Mouse (Mus musculus): ENCODE results near the gene Rin1. TPM values are rescaled to one million over a fixed set of nuclear protein-coding genes. Genes with fewer than 3 reads are reported as not detected.
A peak's percentile ranks its signal among the peaks of the same experiment; 100 is the strongest.

Rin1 gene
- polyA plus RNA-seq, 1 experiment from 2014 or later: 4.2 TPM

DNA sequence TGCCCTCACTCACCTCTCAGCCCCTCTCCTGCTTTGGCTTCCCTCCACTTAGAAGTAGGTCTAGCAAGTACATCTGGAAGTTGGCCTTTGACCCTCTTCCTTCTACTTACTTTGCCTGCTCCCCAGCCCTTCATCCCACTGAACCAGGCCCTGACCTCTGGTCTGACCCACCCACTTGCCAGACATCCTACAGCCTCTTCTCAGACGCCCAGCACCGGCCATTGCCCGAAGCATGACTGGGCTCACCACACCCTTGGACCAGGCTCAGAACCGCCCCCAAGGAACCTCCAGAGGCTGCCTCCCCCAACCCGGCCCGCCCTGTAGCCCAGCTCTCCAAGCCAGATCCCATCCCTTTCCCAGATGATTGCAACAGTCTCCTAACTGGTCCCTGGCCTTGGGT lies 12.2 kb downstream of the Rin1 start:
- Histone ChIP-seq H3K9ac (ENCODE audit: low read length) (no peak overlapping the region), H3K36me3 (ENCODE audit: control insufficient read depth, insufficient read depth, low read length) (no peaks in the 10 kb centered on the region), H3K4me1 (replicated peaks; ENCODE audit: control insufficient read depth, insufficient read depth, low read length) (peaks cover 48% of the 10 kb centered on the region), H3K4me2 (ENCODE audit: low read depth, low read length) (no peak overlapping the region), H3K27me3 (ENCODE audit: control insufficient read depth, insufficient read depth, low read depth, low read length) (no peaks in the 10 kb centered on the region), H3K9me3 (ENCODE audit: control insufficient read depth, low read length) (no peaks in the 10 kb centered on the region), H3K4me3 (ENCODE audit: low read length) (no peak overlapping the region), H3K27ac (ENCODE audit: low read length) (no peak overlapping the region)
- no peak for ATAC-seq (ENCODE audit: low read depth)
- WGBS: 69% methylated on average over 6 of the region's 6 CpGs

DNA sequence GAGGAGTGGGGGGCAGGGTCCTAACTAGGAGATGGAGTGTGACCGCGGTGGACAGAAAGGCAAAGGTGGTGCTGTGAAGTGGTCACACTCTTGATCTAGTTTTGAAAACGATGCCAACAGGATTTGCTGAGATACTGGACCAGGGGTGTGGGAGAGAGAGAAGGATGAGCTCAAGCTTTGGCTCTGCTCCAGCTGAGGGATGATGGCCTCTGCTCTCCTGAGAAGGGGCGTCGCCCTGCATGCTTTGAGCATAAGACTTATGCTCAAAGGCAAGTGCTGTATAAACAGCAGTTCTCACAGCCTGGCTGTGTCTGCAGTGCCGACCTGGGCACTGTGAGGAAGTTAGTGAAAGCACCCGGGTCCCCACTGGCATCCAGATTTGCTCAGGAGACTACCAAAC lies 14.8 kb downstream of the Rin1 start:
- Histone ChIP-seq H3K4me2 (ENCODE audit: low read depth, low read length) (no peak overlapping the region), H3K9me3 (ENCODE audit: control insufficient read depth, low read length) (no peaks in the 10 kb centered on the region), H3K27me3 (ENCODE audit: control insufficient read depth, insufficient read depth, low read depth, low read length) (peaks cover 14% of the 10 kb centered on the region), H3K36me3 (ENCODE audit: control insufficient read depth, insufficient read depth, low read length) (no peaks in the 10 kb centered on the region), H3K9ac (ENCODE audit: low read length) (no peak overlapping the region), H3K27ac (ENCODE audit: low read length) (no peak overlapping the region), H3K4me1 (replicated peaks; ENCODE audit: control insufficient read depth, insufficient read depth, low read length) (peaks cover 34% of the 10 kb centered on the region), H3K4me3 (ENCODE audit: low read length) (no peak overlapping the region)
- WGBS: 31% methylated on average over 7 of the region's 7 CpGs
- ATAC-seq (ENCODE audit: low read depth): no peak

DNA sequence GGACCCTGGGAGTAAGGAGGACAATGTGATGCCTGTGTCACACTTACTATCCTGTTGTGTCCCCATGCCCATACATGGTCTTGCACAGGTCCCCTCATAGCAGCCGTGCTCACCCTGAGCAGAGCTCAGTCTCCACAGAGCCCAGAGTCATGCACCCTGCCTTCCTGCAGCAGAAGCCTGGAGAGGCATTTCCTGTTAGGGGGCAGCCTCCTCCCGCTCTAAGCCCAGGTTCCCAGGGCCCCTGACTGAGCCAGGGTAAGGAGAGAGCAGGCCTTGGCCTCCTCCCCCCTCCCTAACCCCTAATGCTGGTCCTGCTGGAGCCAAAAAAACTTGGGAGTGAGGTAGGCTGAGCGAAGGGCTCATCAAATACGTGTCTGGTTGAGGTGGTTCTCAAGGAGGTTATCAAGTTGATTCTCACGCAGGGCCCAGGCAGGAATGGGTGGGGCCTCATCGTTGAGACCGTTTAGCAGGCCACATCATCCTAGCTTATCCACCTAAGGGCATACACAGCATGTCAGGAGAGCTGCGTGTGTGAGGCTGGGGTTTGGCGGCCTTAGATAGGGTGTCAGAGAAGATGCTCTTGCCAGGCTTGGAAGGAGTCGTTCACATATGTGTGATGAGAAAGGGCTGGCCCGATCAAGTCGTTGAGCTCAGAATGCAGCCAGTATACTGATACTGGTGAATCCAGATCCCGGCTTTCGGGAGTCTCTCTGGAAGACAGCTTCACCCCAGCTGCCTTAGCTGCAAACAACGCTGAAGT lies 16.9 kb downstream of the Rin1 start:
- peak overlapping the region; percentile 62 for H3K4me3 ChIP-seq (ENCODE audit: low read length)
- WGBS: 6% methylated on average over 15 of the region's 15 CpGs
- H3K9me3 ChIP-seq (ENCODE audit: control insufficient read depth, low read length): no peaks in the 10 kb centered on the region
- H3K4me2 ChIP-seq (ENCODE audit: low read depth, low read length): peak overlapping the region; percentile 83
- H3K36me3 ChIP-seq (ENCODE audit: control insufficient read depth, insufficient read depth, low read length): no peaks in the 10 kb centered on the region
- peaks cover 19% of the 10 kb centered on the region for H3K27me3 ChIP-seq (ENCODE audit: control insufficient read depth, insufficient read depth, low read depth, low read length)
- peak; percentile 11 for ATAC-seq (ENCODE audit: low read depth)
- peak overlapping the region; percentile 71 for H3K27ac ChIP-seq (ENCODE audit: low read length)
- H3K9ac ChIP-seq (ENCODE audit: low read length): peak overlapping the region; percentile 37; the same call in 1 of the 2 replicates
- H3K4me1 ChIP-seq (replicated peaks; ENCODE audit: control insufficient read depth, insufficient read depth, low read length): peaks cover 28% of the 10 kb centered on the region

DNA sequence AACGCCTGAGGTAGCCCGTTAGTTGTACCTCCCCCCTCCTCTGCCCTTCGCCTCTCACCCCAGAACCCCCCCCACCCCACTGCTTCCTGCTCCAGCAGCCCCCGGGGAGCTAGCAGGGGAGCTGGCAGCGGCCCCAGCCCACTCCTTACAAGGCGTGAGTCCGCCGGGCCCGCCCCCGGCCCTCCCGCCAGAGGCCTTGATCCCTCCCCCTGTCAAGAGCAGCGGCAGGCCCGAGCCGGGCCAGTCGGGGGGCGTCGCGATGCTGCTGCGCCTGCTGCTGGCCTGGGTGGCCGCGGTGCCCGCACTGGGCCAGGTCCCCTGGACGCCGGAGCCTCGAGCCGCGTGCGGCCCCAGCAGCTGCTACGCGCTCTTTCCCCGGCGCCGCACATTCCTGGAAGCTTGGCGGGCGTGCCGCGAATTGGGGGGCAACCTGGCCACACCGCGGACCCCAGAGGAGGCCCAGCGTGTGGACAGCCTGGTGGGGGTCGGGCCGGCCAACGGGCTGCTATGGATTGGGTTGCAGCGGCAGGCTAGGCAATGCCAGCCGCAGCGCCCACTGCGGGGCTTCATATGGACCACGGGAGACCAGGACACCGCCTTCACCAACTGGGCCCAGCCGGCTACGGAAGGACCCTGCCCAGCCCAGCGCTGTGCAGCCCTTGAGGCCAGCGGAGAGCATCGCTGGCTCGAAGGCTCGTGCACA lies 17.7 kb downstream of the Rin1 start, which contains the start of gene Cd248:
Cd248 (plus strand) TSS at position 212 of the 703 bp plus-strand sequence.
- Histone ChIP-seq H3K4me1 (replicated peaks; ENCODE audit: control insufficient read depth, insufficient read depth, low read length) (peaks cover 28% of the 10 kb centered on the region), H3K27ac (ENCODE audit: low read length) (peak within 1 kb of the TSS; percentile 71), H3K27me3 (ENCODE audit: control insufficient read depth, insufficient read depth, low read depth, low read length) (peaks cover 19% of the 10 kb centered on the region), H3K4me2 (ENCODE audit: low read depth, low read length) (peak within 1 kb of the TSS; percentile 83), H3K36me3 (ENCODE audit: control insufficient read depth, insufficient read depth, low read length) (no peaks in the 10 kb centered on the region), H3K4me3 (ENCODE audit: low read length) (peak within 1 kb of the TSS; percentile 62), H3K9ac (ENCODE audit: low read length) (peak within 1 kb of the TSS; percentile 76), H3K9me3 (ENCODE audit: control insufficient read depth, low read length) (no peaks in the 10 kb centered on the region)
- 1% methylated on average over 55 of the region's 56 CpGs for WGBS
- ATAC-seq (ENCODE audit: low read depth): peak; percentile 82

DNA sequence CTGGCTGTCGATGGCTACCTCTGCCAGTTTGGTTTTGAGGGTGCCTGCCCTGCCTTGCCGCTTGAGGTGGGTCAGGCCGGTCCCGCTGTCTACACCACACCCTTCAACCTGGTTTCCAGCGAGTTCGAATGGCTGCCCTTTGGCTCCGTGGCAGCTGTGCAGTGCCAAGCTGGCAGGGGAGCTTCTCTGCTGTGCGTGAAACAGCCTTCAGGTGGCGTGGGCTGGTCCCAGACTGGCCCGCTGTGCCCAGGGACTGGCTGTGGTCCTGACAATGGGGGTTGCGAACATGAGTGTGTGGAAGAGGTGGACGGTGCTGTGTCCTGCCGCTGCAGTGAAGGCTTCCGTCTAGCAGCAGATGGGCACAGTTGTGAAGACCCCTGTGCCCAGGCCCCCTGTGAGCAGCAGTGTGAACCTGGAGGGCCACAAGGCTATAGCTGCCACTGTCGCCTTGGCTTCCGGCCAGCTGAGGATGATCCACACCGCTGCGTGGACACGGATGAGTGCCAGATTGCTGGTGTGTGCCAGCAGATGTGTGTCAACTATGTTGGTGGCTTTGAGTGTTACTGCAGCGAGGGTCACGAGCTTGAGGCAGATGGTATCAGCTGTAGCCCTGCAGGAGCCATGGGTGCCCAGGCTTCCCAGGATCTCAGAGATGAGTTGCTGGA lies 18.4 kb downstream of the Rin1 start:
- peak overlapping the region; percentile 62 for H3K4me3 ChIP-seq (ENCODE audit: low read length)
- peak overlapping the region; percentile 76 for H3K9ac ChIP-seq (ENCODE audit: low read length)
- ATAC-seq (ENCODE audit: low read depth): no peak
- H3K36me3 ChIP-seq (ENCODE audit: control insufficient read depth, insufficient read depth, low read length): no peaks in the 10 kb centered on the region
- no peaks in the 10 kb centered on the region for H3K9me3 ChIP-seq (ENCODE audit: control insufficient read depth, low read length)
- peaks cover 19% of the 10 kb centered on the region for H3K27me3 ChIP-seq (ENCODE audit: control insufficient read depth, insufficient read depth, low read depth, low read length)
- no peak overlapping the region; the same call in 1 of the 2 replicates for H3K27ac ChIP-seq (ENCODE audit: low read length)
- H3K4me2 ChIP-seq (ENCODE audit: low read depth, low read length): peak overlapping the region; percentile 83
- 23% methylated on average over 21 of the region's 21 CpGs for WGBS
- H3K4me1 ChIP-seq (replicated peaks; ENCODE audit: control insufficient read depth, insufficient read depth, low read length): peaks cover 28% of the 10 kb centered on the region

DNA sequence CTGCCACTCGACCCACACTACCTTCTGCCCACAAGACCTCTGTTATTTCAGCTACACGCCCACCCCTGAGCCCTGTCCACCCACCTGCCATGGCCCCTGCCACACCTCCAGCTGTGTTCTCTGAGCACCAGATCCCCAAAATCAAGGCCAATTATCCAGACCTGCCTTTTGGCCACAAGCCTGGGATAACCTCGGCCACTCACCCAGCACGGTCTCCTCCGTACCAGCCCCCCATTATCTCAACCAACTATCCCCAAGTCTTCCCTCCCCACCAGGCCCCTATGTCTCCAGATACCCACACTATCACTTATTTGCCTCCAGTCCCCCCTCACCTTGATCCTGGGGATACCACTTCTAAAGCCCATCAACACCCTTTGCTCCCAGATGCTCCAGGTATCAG lies 19.2 kb downstream of the Rin1 start:
- no peak for ATAC-seq (ENCODE audit: low read depth)
- Histone ChIP-seq H3K36me3 (ENCODE audit: control insufficient read depth, insufficient read depth, low read length) (no peaks in the 10 kb centered on the region), H3K4me1 (replicated peaks; ENCODE audit: control insufficient read depth, insufficient read depth, low read length) (peaks cover 28% of the 10 kb centered on the region), H3K27ac (ENCODE audit: low read length) (peak overlapping the region; percentile 20; the same call in 1 of the 2 replicates), H3K9me3 (ENCODE audit: control insufficient read depth, low read length) (no peaks in the 10 kb centered on the region), H3K9ac (ENCODE audit: low read length) (peak overlapping the region; percentile 48), H3K27me3 (ENCODE audit: control insufficient read depth, insufficient read depth, low read depth, low read length) (peaks cover 19% of the 10 kb centered on the region), H3K4me3 (ENCODE audit: low read length) (peak overlapping the region; percentile 62), H3K4me2 (ENCODE audit: low read depth, low read length) (peak overlapping the region; percentile 83)
- 65% methylated on average over 5 of the region's 5 CpGs for WGBS

DNA sequence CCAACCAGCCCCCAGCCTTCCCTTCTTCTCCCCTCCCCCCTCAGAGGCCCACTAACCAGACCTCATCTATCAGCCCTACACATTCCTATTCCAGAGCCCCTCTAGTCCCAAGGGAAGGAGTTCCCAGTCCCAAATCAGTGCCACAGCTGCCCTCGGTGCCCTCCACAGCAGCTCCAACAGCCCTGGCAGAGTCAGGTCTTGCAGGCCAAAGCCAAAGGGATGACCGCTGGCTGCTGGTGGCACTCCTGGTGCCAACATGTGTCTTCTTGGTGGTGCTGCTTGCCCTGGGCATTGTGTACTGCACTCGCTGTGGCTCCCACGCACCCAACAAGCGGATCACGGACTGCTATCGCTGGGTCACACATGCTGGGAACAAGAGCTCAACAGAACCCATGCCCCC lies 19.7 kb downstream of the Rin1 start:
- Histone ChIP-seq H3K4me2 (ENCODE audit: low read depth, low read length) (peak overlapping the region; percentile 83), H3K36me3 (ENCODE audit: control insufficient read depth, insufficient read depth, low read length) (no peaks in the 10 kb centered on the region), H3K9ac (ENCODE audit: low read length) (peak overlapping the region; percentile 48), H3K27me3 (ENCODE audit: control insufficient read depth, insufficient read depth, low read depth, low read length) (peaks cover 19% of the 10 kb centered on the region), H3K4me1 (replicated peaks; ENCODE audit: control insufficient read depth, insufficient read depth, low read length) (peaks cover 26% of the 10 kb centered on the region), H3K27ac (ENCODE audit: low read length) (peak overlapping the region; percentile 20; the same call in 1 of the 2 replicates), H3K9me3 (ENCODE audit: control insufficient read depth, low read length) (no peaks in the 10 kb centered on the region), H3K4me3 (ENCODE audit: low read length) (peak overlapping the region; percentile 62)
- no peak for ATAC-seq (ENCODE audit: low read depth)
- WGBS: 62% methylated on average over 7 of the region's 7 CpGs

DNA sequence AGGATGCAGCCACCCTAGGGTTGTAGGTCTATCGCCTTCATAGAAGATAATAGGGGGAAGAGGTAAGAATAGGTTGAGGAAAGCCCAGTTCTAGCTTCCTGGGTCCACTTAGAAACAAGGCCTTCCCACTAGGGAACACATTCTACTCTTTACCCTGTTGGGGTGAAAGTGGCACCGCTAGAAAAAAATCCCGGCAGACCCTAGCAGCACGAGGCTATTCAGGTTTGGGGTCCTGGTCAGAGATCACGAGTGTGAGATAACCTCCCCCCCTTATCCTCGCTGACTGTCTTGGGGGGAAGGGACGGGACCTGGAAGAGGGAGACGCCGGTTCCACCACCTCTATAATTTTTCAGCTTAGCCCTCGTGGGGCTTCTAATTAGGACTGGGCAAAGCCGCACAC lies 20.8 kb downstream of the Rin1 start:
- peak overlapping the region; percentile 83 for H3K27ac ChIP-seq (ENCODE audit: low read length)
- peak overlapping the region; percentile 48 for H3K9ac ChIP-seq (ENCODE audit: low read length)
- peak overlapping the region; percentile 62 for H3K4me3 ChIP-seq (ENCODE audit: low read length)
- H3K27me3 ChIP-seq (ENCODE audit: control insufficient read depth, insufficient read depth, low read depth, low read length): peaks cover 24% of the 10 kb centered on the region
- peaks cover 21% of the 10 kb centered on the region for H3K4me1 ChIP-seq (replicated peaks; ENCODE audit: control insufficient read depth, insufficient read depth, low read length)
- peak overlapping the region; percentile 83 for H3K4me2 ChIP-seq (ENCODE audit: low read depth, low read length)
- WGBS: 7% methylated on average over 11 of the region's 11 CpGs
- ATAC-seq (ENCODE audit: low read depth): no peak
- no peaks in the 10 kb centered on the region for H3K9me3 ChIP-seq (ENCODE audit: control insufficient read depth, low read length)
- no peaks in the 10 kb centered on the region for H3K36me3 ChIP-seq (ENCODE audit: control insufficient read depth, insufficient read depth, low read length)

Data from lung, embryonic 16.5 days (tissue).